Mouse (Mus musculus) liver, postnatal 0 days (tissue): ENCODE results near the gene Gnb3.

Source experiments
- CTCF ChIP-seq: sonication (generic); IDR thresholded peaks from 2 replicates; pipeline ENCODE4 v1.5.1; 2016; ENCODE audit warnings: antibody characterized with exemption, low read depth
- EP300 ChIP-seq: IDR thresholded peaks from 2 replicates; pipeline ENCODE4 v1.6.1; 2016; ENCODE audit warnings: antibody characterized with exemption, low read depth, mild to moderate bottlenecking

- TF ChIP-seq CTCF (no peak), EP300 (no peak)
Observed at GRCm38 (mm10) chr6:124887986-124888385, 47.9 kb upstream of the Gnb3 start, which contains the start of gene Cd4.
